In the genomic region with DNA sequence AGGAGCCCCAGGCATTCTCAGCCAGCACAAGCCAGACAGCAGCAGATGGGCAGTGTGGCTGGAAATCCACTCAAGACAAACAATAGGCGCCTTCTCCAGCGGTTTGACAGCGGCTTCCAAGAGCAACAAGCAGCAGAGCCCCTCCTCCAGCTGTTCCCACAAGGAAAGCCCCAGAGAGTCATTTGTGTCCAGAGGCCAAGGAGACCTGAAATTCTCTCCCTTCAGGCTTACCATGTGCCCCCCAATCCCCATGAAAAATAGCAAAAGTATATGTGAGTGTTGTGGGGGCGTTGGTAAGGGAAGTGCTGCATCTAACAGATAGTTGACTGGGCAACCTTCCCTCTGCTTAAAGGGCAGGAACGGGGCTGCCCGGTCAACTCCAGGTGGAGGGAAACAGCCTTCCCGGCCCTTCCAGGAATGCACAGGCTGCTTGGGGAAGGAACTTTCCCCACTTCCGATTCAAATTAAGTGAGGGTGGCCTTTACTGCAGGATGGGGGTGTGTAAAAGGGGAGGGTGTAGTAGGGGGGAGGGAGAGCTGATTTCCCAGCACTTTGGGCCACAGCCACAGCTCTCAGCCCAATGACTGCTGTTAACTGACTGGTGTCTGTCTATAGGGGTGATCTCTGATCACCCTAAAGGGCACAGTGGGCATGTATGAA, we compare ENCODE assay signal across 8 mouse cellular contexts. TPM values are rescaled to one million over a fixed set of nuclear protein-coding genes. Genes with fewer than 3 reads are reported as not detected.
DNase-seq lines count a peak whose midpoint lies in the region; ATAC-seq and TF ChIP-seq lines count a peak whose summit lies in the region.

No protein-coding gene starts in this region.

- H3K4me3 ChIP-seq in kidney, embryonic 16.5 days (ENCODE audit: low read length) = no peak overlapping the region
- peak overlapping the region; percentile 74 for H3K4me3 ChIP-seq in gastrocnemius, adult 2 months
- no peak overlapping the region for H3K4me3 ChIP-seq in hindbrain, embryonic 15.5 days
- no peak overlapping the region for H3K4me3 ChIP-seq in midbrain, postnatal 0 days (ENCODE audit: low read depth, low read length)
- H3K4me3 ChIP-seq in cerebellum, adult 2 months (replicated peaks; ENCODE audit: insufficient read depth, low read depth, low read length) = no peak overlapping the region

- WGBS in kidney, embryonic 16.5 days = 5% methylated on average over 8 of the region's 8 CpGs
- WGBS in hindbrain, embryonic 15.5 days = 11% methylated on average over 8 of the region's 8 CpGs
- 14% methylated on average over 8 of the region's 8 CpGs for WGBS in midbrain, postnatal 0 days
- WGBS in cerebellum, adult 2 months = 66% methylated on average over 8 of the region's 8 CpGs

- H3K9ac ChIP-seq in kidney, embryonic 16.5 days (replicated peaks; ENCODE audit: low read length) = 0 out of 2 replicates have a peak overlapping the region, but pooled peaks have one; percentile 29
- H3K9ac ChIP-seq in hindbrain, embryonic 15.5 days = no peak overlapping the region
- H3K9ac ChIP-seq in midbrain, postnatal 0 days (replicated peaks; ENCODE audit: low read length, poor library complexity, severe bottlenecking) = 0 out of 2 replicates have a peak overlapping the region, but pooled peaks have one; percentile 79

- no peak for DNase-seq in kidney, postnatal 25 days
- DNase-seq in gastrocnemius, adult 2 months = peak; percentile 47
- DNase-seq in midbrain, postnatal 0 days (ENCODE audit: low spot score) = no peak
- DNase-seq in T-cell, adult 2 months (ENCODE audit: low spot score) = no peak
- DNase-seq in cerebellum, adult 2 months = no peak

- intact Hi-C loops in gastrocnemius, adult 2 months (cut with DNase I) = loop anchor here (2.0 kb wide), 1 partner anchor 48 kb away; no protein-coding TSS in a partner anchor

- no peaks in the 10 kb centered on the region for H3K36me3 ChIP-seq in kidney, embryonic 16.5 days (ENCODE audit: insufficient read depth, low read length)
- no peaks in the 10 kb centered on the region for H3K36me3 ChIP-seq in hindbrain, embryonic 15.5 days
- no peaks in the 10 kb centered on the region for H3K36me3 ChIP-seq in midbrain, postnatal 0 days (ENCODE audit: insufficient read depth, low read length)

- peak overlapping the region; percentile 67 for H3K27ac ChIP-seq in kidney, embryonic 16.5 days (ENCODE audit: low read length)
- H3K27ac ChIP-seq in gastrocnemius, adult 2 months = peak overlapping the region; percentile 71
- H3K27ac ChIP-seq in hindbrain, embryonic 15.5 days (replicated peaks) = peak overlapping the region; percentile 77
- peak overlapping the region; percentile 55 for H3K27ac ChIP-seq in midbrain, postnatal 0 days (ENCODE audit: low read depth, low read length)
- no peak overlapping the region for H3K27ac ChIP-seq in cerebellum, adult 2 months (ENCODE audit: insufficient read depth, low read length)

- H3K9me3 ChIP-seq in kidney, embryonic 16.5 days (ENCODE audit: low read length) = no peaks in the 10 kb centered on the region
- H3K9me3 ChIP-seq in hindbrain, embryonic 15.5 days = no peaks in the 10 kb centered on the region
- no peaks in the 10 kb centered on the region for H3K9me3 ChIP-seq in midbrain, postnatal 0 days (ENCODE audit: low read length)

- TF ChIP-seq POLR2A in cerebellum, adult 2 months (IDR thresholded peaks at IDR 0.05; ENCODE audit: borderline replicate concordance, insufficient read depth, low read length) = no peak

- H3K27me3 ChIP-seq in kidney, embryonic 16.5 days (ENCODE audit: insufficient read depth, low read length) = no peaks in the 10 kb centered on the region
- no peaks in the 10 kb centered on the region for H3K27me3 ChIP-seq in hindbrain, embryonic 15.5 days
- H3K27me3 ChIP-seq in midbrain, postnatal 0 days (ENCODE audit: insufficient read depth, low read length) = no peaks in the 10 kb centered on the region
- H3K27me3 ChIP-seq in cerebellum, adult 2 months (ENCODE audit: control insufficient read depth, insufficient read depth, low read length) = no peaks in the 10 kb centered on the region

- no peak for TF ChIP-seq CTCF in gastrocnemius, adult 2 months (IDR thresholded peaks at IDR 0.05)
- TF ChIP-seq CTCF in midbrain, postnatal 0 days (IDR thresholded peaks at IDR 0.05) = no peak
- no peak for TF ChIP-seq CTCF in cerebellum, adult 2 months (IDR thresholded peaks at IDR 0.05; ENCODE audit: borderline replicate concordance, insufficient read depth, low read depth, low read length)

- H3K4me1 ChIP-seq in kidney, embryonic 16.5 days (ENCODE audit: insufficient read depth, low read length) = peaks cover 34% of the 10 kb centered on the region
- peaks cover 48% of the 10 kb centered on the region for H3K4me1 ChIP-seq in hindbrain, embryonic 15.5 days (replicated peaks)
- peaks cover 24% of the 10 kb centered on the region for H3K4me1 ChIP-seq in midbrain, postnatal 0 days (ENCODE audit: insufficient read depth, low read length)
- peaks cover 35% of the 10 kb centered on the region for H3K4me1 ChIP-seq in cerebellum, adult 2 months (ENCODE audit: control insufficient read depth, insufficient read depth, low read length)

- H3K4me2 ChIP-seq in kidney, embryonic 16.5 days (replicated peaks; ENCODE audit: low read depth, low read length) = peak overlapping the region; percentile 92; the same call in 1 of the 2 replicates
- H3K4me2 ChIP-seq in hindbrain, embryonic 15.5 days = peak overlapping the region; percentile 70
- peak overlapping the region; percentile 78 for H3K4me2 ChIP-seq in midbrain, postnatal 0 days (ENCODE audit: low read depth, low read length, poor library complexity, severe bottlenecking)

- ATAC-seq in kidney, embryonic 16.5 days (ENCODE audit: low FRiP score, low TSS enrichment) = peak; percentile 36; the same call in 1 of the 2 replicates
- peak; percentile 32 for ATAC-seq in hindbrain, embryonic 15.5 days (ENCODE audit: low FRiP score, low read depth)
- peak; percentile 42; the same call in 1 of the 2 replicates for ATAC-seq in midbrain, postnatal 0 days (ENCODE audit: low FRiP score)
- no peak for ATAC-seq in granulocyte monocyte progenitor cell, adult 5-6 weeks (replicated peaks; ENCODE audit: poor library complexity, severe bottlenecking)

RNA-seq across cellular contexts. Expression of a gene that starts 0.9 kb away (rescaled TPM):
- 34.9 and 36.5 TPM in 2 replicates for polyA plus RNA-seq in kidney, embryonic 16.5 days (2015; fragmentation: Nextera tagmentation; extraction: Ambion mirVana)
- total RNA-seq in gastrocnemius, adult 2 months (2021) = 1 to 10 TPM; 1.8 to 3.3 TPM
- polyA plus RNA-seq in hindbrain, embryonic 15.5 days (2015; fragmentation: Nextera tagmentation; extraction: Ambion mirVana) = 28.1 and 34.2 TPM in 2 replicates
- total RNA-seq in midbrain, postnatal 0 days (2014; rRNA removed) = 27.3 and 40.2 TPM in 2 replicates
- polyA plus RNA-seq in midbrain, postnatal 0 days (2015; fragmentation: Nextera tagmentation; extraction: Ambion mirVana) = 32.2 and 36.4 TPM in 2 replicates
- total RNA-seq in granulocyte monocyte progenitor cell, adult 5-6 weeks (2014; fragmentation: Nextera tagmentation) = 1.4 TPM in 1 of 2 replicates, not detected in the other
- not detected in 2 replicates for total RNA-seq in granulocyte monocyte progenitor cell, adult 5-6 weeks (2017)
- polyA plus RNA-seq in cerebellum, adult 2 months (2012; rRNA removed) = 83.1 and 93.0 TPM in 2 replicates
